Mouse (Mus musculus): Measurements from ENCODE around the gene Map1lc3a. TPM values are rescaled to one million over a fixed set of nuclear protein-coding genes. Genes with fewer than 3 reads are reported as not detected.

Map1lc3a gene
- polyA plus RNA-seq, 1 experiment from 2014 or later, result 158 TPM

- 0 out of 2 replicates have a peak, but pooled peaks cover 3% of the 10 kb centered on the region for H3K4me1 ChIP-seq (replicated peaks; ENCODE audit: control insufficient read depth, insufficient read depth, low read length)
- H3K9ac ChIP-seq (ENCODE audit: low read depth, low read length), result no peak overlapping the region
- H3K27ac ChIP-seq (ENCODE audit: low read depth, low read length), result no peak overlapping the region
- H3K9me3 ChIP-seq (ENCODE audit: control insufficient read depth), result no peaks in the 10 kb centered on the region
- 70% methylated on average over 10 of the region's 10 CpGs for WGBS
- H3K4me2 ChIP-seq (replicated peaks; ENCODE audit: low read depth), result no peak overlapping the region
- H3K4me3 ChIP-seq (ENCODE audit: low read depth, low read length), result no peak overlapping the region
- no peak for ATAC-seq
- TF ChIP-seq CTCF (IDR thresholded peaks at IDR 0.05; ENCODE audit: low read depth), result no peak
- H3K36me3 ChIP-seq (ENCODE audit: control insufficient read depth, insufficient read depth), result no peaks in the 10 kb centered on the region
- no peaks in the 10 kb centered on the region for H3K27me3 ChIP-seq (replicated peaks; ENCODE audit: control insufficient read depth, insufficient read depth, low read length)
These were observed 3.5 kb upstream of the Map1lc3a start for GRCm38 (mm10) chr2:155272396-155273170.

- no peaks in the 10 kb centered on the region; the same call in 1 of the 2 replicates for H3K36me3 ChIP-seq (ENCODE audit: control insufficient read depth, insufficient read depth)
- 88% methylated on average over 8 of the region's 8 CpGs for WGBS
- TF ChIP-seq CTCF (IDR thresholded peaks at IDR 0.05; ENCODE audit: low read depth), result no peak
- H3K9me3 ChIP-seq (ENCODE audit: control insufficient read depth), result no peaks in the 10 kb centered on the region
- 0 out of 2 replicates have a peak, but pooled peaks cover 3% of the 10 kb centered on the region for H3K4me1 ChIP-seq (replicated peaks; ENCODE audit: control insufficient read depth, insufficient read depth, low read length)
- H3K27ac ChIP-seq (ENCODE audit: low read depth, low read length), result no peak overlapping the region
- no peak overlapping the region for H3K9ac ChIP-seq (ENCODE audit: low read depth, low read length)
- H3K4me3 ChIP-seq (ENCODE audit: low read depth, low read length), result no peak overlapping the region
- no peak for ATAC-seq
- H3K4me2 ChIP-seq (replicated peaks; ENCODE audit: low read depth), result no peak overlapping the region
- no peaks in the 10 kb centered on the region for H3K27me3 ChIP-seq (replicated peaks; ENCODE audit: control insufficient read depth, insufficient read depth, low read length)
These were observed 2.5 kb upstream of the Map1lc3a start for GRCm38 (mm10) chr2:155273603-155274002.

- peak; percentile 88 for ATAC-seq
- Histone ChIP-seq H3K9ac (ENCODE audit: low read depth, low read length) (peak overlapping the region; percentile 92), H3K27ac (ENCODE audit: low read depth, low read length) (peak overlapping the region; percentile 78), H3K27me3 (replicated peaks; ENCODE audit: control insufficient read depth, insufficient read depth, low read length) (no peaks in the 10 kb centered on the region), H3K4me3 (ENCODE audit: low read depth, low read length) (peak overlapping the region; percentile 83), H3K4me2 (replicated peaks; ENCODE audit: low read depth) (peak overlapping the region; percentile 81), H3K9me3 (ENCODE audit: control insufficient read depth) (no peaks in the 10 kb centered on the region), H3K4me1 (replicated peaks; ENCODE audit: control insufficient read depth, insufficient read depth, low read length) (0 out of 2 replicates have a peak, but pooled peaks cover 3% of the 10 kb centered on the region), H3K36me3 (ENCODE audit: control insufficient read depth, insufficient read depth) (peaks cover 3% of the 10 kb centered on the region; the same call in 1 of the 2 replicates)
- TF ChIP-seq CTCF (IDR thresholded peaks at IDR 0.05; ENCODE audit: low read depth), result no peak; the same call in 1 of the 2 replicates
- WGBS, result under 1% methylated on average over 45 of the region's 49 CpGs
These were observed 601 bp downstream of the Map1lc3a start for GRCm38 (mm10) chr2:155276621-155277175.

- Histone ChIP-seq H3K9ac (ENCODE audit: low read depth, low read length) (no peak overlapping the region; the same call in 1 of the 2 replicates), H3K27me3 (replicated peaks; ENCODE audit: control insufficient read depth, insufficient read depth, low read length) (no peaks in the 10 kb centered on the region), H3K4me2 (replicated peaks; ENCODE audit: low read depth) (no peak overlapping the region; the same call in 1 of the 2 replicates), H3K4me1 (replicated peaks; ENCODE audit: control insufficient read depth, insufficient read depth, low read length) (0 out of 2 replicates have a peak, but pooled peaks cover 3% of the 10 kb centered on the region), H3K9me3 (ENCODE audit: control insufficient read depth) (no peaks in the 10 kb centered on the region), H3K27ac (ENCODE audit: low read depth, low read length) (no peak overlapping the region), H3K36me3 (ENCODE audit: control insufficient read depth, insufficient read depth) (peaks cover 3% of the 10 kb centered on the region; the same call in 1 of the 2 replicates), H3K4me3 (ENCODE audit: low read depth, low read length) (no peak overlapping the region)
- 85% methylated on average over 2 of the region's 2 CpGs for WGBS
- no peak for TF ChIP-seq CTCF (IDR thresholded peaks at IDR 0.05; ENCODE audit: low read depth)
- no peak for ATAC-seq
These were observed 1.6 kb downstream of the Map1lc3a start for GRCm38 (mm10) chr2:155277721-155278120.

- H3K4me1 ChIP-seq (replicated peaks; ENCODE audit: control insufficient read depth, insufficient read depth, low read length), result 0 out of 2 replicates have a peak, but pooled peaks cover 3% of the 10 kb centered on the region
- no peaks in the 10 kb centered on the region for H3K9me3 ChIP-seq (ENCODE audit: control insufficient read depth)
- peaks cover 4% of the 10 kb centered on the region; the same call in 1 of the 2 replicates for H3K36me3 ChIP-seq (ENCODE audit: control insufficient read depth, insufficient read depth)
- TF ChIP-seq CTCF (IDR thresholded peaks at IDR 0.05; ENCODE audit: low read depth), result no peak
- H3K4me2 ChIP-seq (replicated peaks; ENCODE audit: low read depth), result no peak overlapping the region
- no peak overlapping the region for H3K27ac ChIP-seq (ENCODE audit: low read depth, low read length)
- no peak overlapping the region for H3K9ac ChIP-seq (ENCODE audit: low read depth, low read length)
- WGBS, result 93% methylated on average over 7 of the region's 7 CpGs
- no peaks in the 10 kb centered on the region for H3K27me3 ChIP-seq (replicated peaks; ENCODE audit: control insufficient read depth, insufficient read depth, low read length)
- no peak for ATAC-seq
- no peak overlapping the region for H3K4me3 ChIP-seq (ENCODE audit: low read depth, low read length)
These were observed 2.3 kb downstream of the Map1lc3a start for GRCm38 (mm10) chr2:155278361-155278760.

- Histone ChIP-seq H3K36me3 (ENCODE audit: control insufficient read depth, insufficient read depth) (peaks cover 12% of the 10 kb centered on the region), H3K27ac (ENCODE audit: low read depth, low read length) (no peak overlapping the region), H3K9me3 (ENCODE audit: control insufficient read depth) (no peaks in the 10 kb centered on the region), H3K4me2 (replicated peaks; ENCODE audit: low read depth) (no peak overlapping the region), H3K4me3 (ENCODE audit: low read depth, low read length) (no peak overlapping the region), H3K9ac (ENCODE audit: low read depth, low read length) (no peak overlapping the region), H3K27me3 (replicated peaks; ENCODE audit: control insufficient read depth, insufficient read depth, low read length) (no peaks in the 10 kb centered on the region), H3K4me1 (replicated peaks; ENCODE audit: control insufficient read depth, insufficient read depth, low read length) (0 out of 2 replicates have a peak, but pooled peaks cover 3% of the 10 kb centered on the region)
- WGBS, result 88% methylated on average over 4 of the region's 4 CpGs
- no peak for ATAC-seq
- TF ChIP-seq CTCF (IDR thresholded peaks at IDR 0.05; ENCODE audit: low read depth), result no peak
These were observed 3.1 kb downstream of the Map1lc3a start for GRCm38 (mm10) chr2:155279163-155279562.
